Mouse (Mus musculus): ENCODE measurements around the gene Foxa2.

- TF ChIP-seq POLR2A (IDR thresholded peaks at IDR 0.05; ENCODE audit: control insufficient read depth, extremely low read depth, insufficient read depth, low read length, poor library complexity) (no peak), CTCF (IDR thresholded peaks at IDR 0.05; ENCODE audit: borderline replicate concordance, control insufficient read depth, extremely low read depth, insufficient read depth, low read length, poor library complexity) (no peak)
Observed at GRCm38 (mm10) chr2:148039351-148040235, 7.2 kb downstream of the Foxa2 start.

Measured in thymus, adult 2 months (tissue).